In the genomic region with DNA sequence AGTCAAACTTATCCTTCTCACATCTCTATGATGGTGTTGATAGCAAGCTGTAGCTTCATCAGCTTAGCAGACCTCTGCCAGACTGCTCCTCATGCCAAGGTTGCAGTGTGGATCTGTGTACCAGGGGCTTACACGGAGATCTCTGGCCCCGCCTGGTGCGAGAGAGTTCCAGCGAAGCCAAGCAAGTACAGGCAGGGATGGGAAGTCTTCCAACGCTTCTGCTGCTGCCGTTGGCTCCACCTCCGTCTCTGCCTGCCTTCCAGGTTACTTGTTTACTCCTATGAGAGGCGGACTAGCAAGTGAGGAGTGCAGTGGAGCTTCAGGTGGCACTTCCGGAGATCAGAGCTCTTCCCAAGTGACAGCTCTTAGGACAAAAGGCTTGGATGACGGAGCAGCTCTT, we compare ENCODE assay signal across 15 mouse cellular contexts. TPM values are rescaled to one million over a fixed set of nuclear protein-coding genes. Genes with fewer than 3 reads are reported as not detected.
A peak's percentile ranks its signal among the peaks of the same experiment; 100 is the strongest.
DNase-seq lines count a peak whose midpoint lies in the region; ATAC-seq and TF ChIP-seq lines count a peak whose summit lies in the region.
"Had no signal": no experiment of that assay in that cellular context is flagged by ENCODE, and none has a peak within 500 bp of the region (broad histone marks: within the 10 kb centered on the region; RNA-seq: fewer than 3 reads in every experiment).

No protein-coding gene starts in this region.

- H3K27ac ChIP-seq in embryonic facial prominence, embryonic 12.5 days: no peak overlapping the region
- H3K27ac ChIP-seq in embryonic facial prominence, embryonic 10.5 days (replicated peaks): no peak overlapping the region
- H3K27ac ChIP-seq in liver, adult 2 months (replicated peaks; ENCODE audit: insufficient read depth, low read depth, low read length): no peak overlapping the region
- no peak overlapping the region for H3K27ac ChIP-seq in liver, embryonic 11.5 days (ENCODE audit: low read depth, low read length)
- 0 out of 2 replicates have a peak overlapping the region, but pooled peaks have one; percentile 37 for H3K27ac ChIP-seq in kidney, adult 2 months (ENCODE audit: insufficient read depth, low read depth, low read length)
- H3K27ac ChIP-seq in stomach, embryonic 15.5 days: no peak overlapping the region
- H3K27ac ChIP-seq: left cerebral cortex, adult 2 months had no signal

- H3K4me3 ChIP-seq in embryonic facial prominence, embryonic 12.5 days: no peak overlapping the region
- H3K4me3 ChIP-seq in embryonic facial prominence, embryonic 10.5 days: no peak overlapping the region
- H3K4me3 ChIP-seq in liver, adult 2 months (ENCODE audit: insufficient read depth, low read depth, low read length): no peak overlapping the region
- H3K4me3 ChIP-seq in liver, embryonic 11.5 days (ENCODE audit: low read depth, low read length): no peak overlapping the region
- H3K4me3 ChIP-seq in kidney, adult 2 months (ENCODE audit: insufficient read depth, low read depth, low read length): peak overlapping the region; percentile 36; the same call in 1 of the 2 replicates
- H3K4me3 ChIP-seq in stomach, embryonic 15.5 days (replicated peaks): no peak overlapping the region
- H3K4me3 ChIP-seq: erythroblast, embryonic 14.5 days; left cerebral cortex, adult 2 months had no signal

- H3K9me3 ChIP-seq in embryonic facial prominence, embryonic 12.5 days: no peaks in the 10 kb centered on the region
- peaks cover 4% of the 10 kb centered on the region; the same call in 1 of the 2 replicates for H3K9me3 ChIP-seq in embryonic facial prominence, embryonic 10.5 days
- no peaks in the 10 kb centered on the region for H3K9me3 ChIP-seq in liver, embryonic 11.5 days (ENCODE audit: control insufficient read depth, low read length)
- H3K9me3 ChIP-seq in stomach, embryonic 15.5 days: no peaks in the 10 kb centered on the region

- no peak overlapping the region for H3K4me2 ChIP-seq in embryonic facial prominence, embryonic 12.5 days (replicated peaks)
- H3K4me2 ChIP-seq in liver, embryonic 11.5 days: no peak overlapping the region
- peak overlapping the region; percentile 9; the same call in 1 of the 2 replicates for H3K4me2 ChIP-seq in stomach, embryonic 15.5 days

- TF ChIP-seq POLR2A in liver, adult 2 months (IDR thresholded peaks at IDR 0.05; ENCODE audit: extremely low read depth, insufficient read depth, low read length): no peak
- no peak for TF ChIP-seq POLR2A in kidney, adult 2 months (IDR thresholded peaks at IDR 0.05; ENCODE audit: low read depth, low read length)

- no peaks in the 10 kb centered on the region for H3K36me3 ChIP-seq in embryonic facial prominence, embryonic 12.5 days
- no peaks in the 10 kb centered on the region for H3K36me3 ChIP-seq in embryonic facial prominence, embryonic 10.5 days (replicated peaks)
- no peaks in the 10 kb centered on the region for H3K36me3 ChIP-seq in liver, adult 2 months (ENCODE audit: control insufficient read depth, insufficient read depth, low read length)
- H3K36me3 ChIP-seq in liver, embryonic 11.5 days (ENCODE audit: control insufficient read depth, insufficient read depth, low read length): no peaks in the 10 kb centered on the region
- H3K36me3 ChIP-seq in kidney, adult 2 months (ENCODE audit: control insufficient read depth, insufficient read depth, low read length): no peaks in the 10 kb centered on the region
- no peaks in the 10 kb centered on the region for H3K36me3 ChIP-seq in stomach, embryonic 15.5 days

- H3K27me3 ChIP-seq in embryonic facial prominence, embryonic 12.5 days: 0 out of 2 replicates have a peak, but pooled peaks cover 4% of the 10 kb centered on the region
- H3K27me3 ChIP-seq in embryonic facial prominence, embryonic 10.5 days (replicated peaks; ENCODE audit: low read depth, poor library complexity, severe bottlenecking): peaks cover 34% of the 10 kb centered on the region
- H3K27me3 ChIP-seq in liver, adult 2 months (ENCODE audit: control insufficient read depth, insufficient read depth, low read length): no peaks in the 10 kb centered on the region
- no peaks in the 10 kb centered on the region; the same call in 1 of the 2 replicates for H3K27me3 ChIP-seq in liver, embryonic 11.5 days (replicated peaks; ENCODE audit: control insufficient read depth, insufficient read depth, low read length)
- H3K27me3 ChIP-seq in kidney, adult 2 months (replicated peaks; ENCODE audit: control insufficient read depth, insufficient read depth, low read length): no peaks in the 10 kb centered on the region
- H3K27me3 ChIP-seq in stomach, embryonic 15.5 days (replicated peaks): no peaks in the 10 kb centered on the region

- no peak overlapping the region for H3K9ac ChIP-seq in embryonic facial prominence, embryonic 12.5 days
- no peak overlapping the region for H3K9ac ChIP-seq in liver, adult 2 months (ENCODE audit: low read depth, low read length)
- no peak overlapping the region for H3K9ac ChIP-seq in liver, embryonic 11.5 days (ENCODE audit: low read depth, low read length)
- H3K9ac ChIP-seq in stomach, embryonic 15.5 days: no peak overlapping the region

- WGBS in embryonic facial prominence, embryonic 12.5 days: 16% methylated on average over 10 of the region's 10 CpGs
- WGBS in embryonic facial prominence, embryonic 10.5 days: 12% methylated on average over 10 of the region's 10 CpGs
- 16% methylated on average over 10 of the region's 10 CpGs for WGBS in liver, adult 2 months
- WGBS in liver, embryonic 11.5 days: 22% methylated on average over 10 of the region's 10 CpGs
- 16% methylated on average over 10 of the region's 10 CpGs for WGBS in kidney, adult 2 months
- WGBS in stomach, embryonic 15.5 days: 14% methylated on average over 10 of the region's 10 CpGs

- H3K79me2 ChIP-seq in liver, adult 2 months (ENCODE audit: control insufficient read depth, insufficient read depth, low read length): no peaks in the 10 kb centered on the region

- no peaks in the 10 kb centered on the region for H3K4me1 ChIP-seq in embryonic facial prominence, embryonic 12.5 days
- H3K4me1 ChIP-seq in embryonic facial prominence, embryonic 10.5 days: peaks cover 15% of the 10 kb centered on the region
- no peaks in the 10 kb centered on the region for H3K4me1 ChIP-seq in liver, adult 2 months (ENCODE audit: control insufficient read depth, insufficient read depth, low read length)
- H3K4me1 ChIP-seq in liver, embryonic 11.5 days (replicated peaks; ENCODE audit: control insufficient read depth, insufficient read depth, low read length): no peaks in the 10 kb centered on the region; the same call in 1 of the 2 replicates
- peaks cover 4% of the 10 kb centered on the region; the same call in 1 of the 2 replicates for H3K4me1 ChIP-seq in kidney, adult 2 months (ENCODE audit: control insufficient read depth, insufficient read depth, low read length)
- no peaks in the 10 kb centered on the region for H3K4me1 ChIP-seq in stomach, embryonic 15.5 days

- 0 out of 2 replicates have a peak, but pooled peaks have one; percentile 6 for ATAC-seq in embryonic facial prominence, embryonic 12.5 days (ENCODE audit: insufficient number of reproducible peaks, insufficient read depth, low FRiP score, low TSS enrichment)
- ATAC-seq in liver, embryonic 11.5 days (replicated peaks; ENCODE audit: low FRiP score): no peak
- no peak for ATAC-seq in stomach, embryonic 15.5 days (ENCODE audit: insufficient read depth, low FRiP score, low read depth)

- no peak for DNase-seq in embryonic facial prominence, embryonic 10.5 days (ENCODE audit: low spot score)
- DNase-seq in liver, adult 2 months (ENCODE audit: extremely low read depth, low read depth, low spot score): peak; percentile 47
- no peak for DNase-seq in liver, embryonic 11.5 days (ENCODE audit: low spot score)
- peak; percentile 80 for DNase-seq in kidney, adult 2 months
- DNase-seq in lung, adult 18-20 months: no peak
- no peak for DNase-seq in urinary bladder, postnatal 10 days (ENCODE audit: low spot score)
- DNase-seq: adrenal gland, postnatal 36 days; cerebellum, adult 9-10 months; lung, postnatal 4 days; spleen, adult 18-20 months; thymus, postnatal 36 days had no signal

- TF ChIP-seq CTCF in liver, adult 2 months (IDR thresholded peaks at IDR 0.05; ENCODE audit: low read depth, low read length): no peak
- TF ChIP-seq CTCF in kidney, adult 2 months (conservative IDR thresholded peaks at IDR 0.05; ENCODE audit: insufficient read depth, insufficient read length, low read depth, low read length): no peak

RNA-seq across cellular contexts. Expression of gene Card19, which starts 8.5 kb away (rescaled TPM):
- 50.3 and 55.7 TPM in 2 replicates for polyA plus RNA-seq in embryonic facial prominence, embryonic 12.5 days (2016; fragmentation: Nextera tagmentation; extraction: Ambion mirVana)
- 31.6 and 35.0 TPM in 2 replicates for polyA plus RNA-seq in embryonic facial prominence, embryonic 10.5 days (2016; fragmentation: Nextera tagmentation; extraction: Ambion mirVana)
- 11.2 and 15.3 TPM in 2 replicates for total RNA-seq in liver, adult 2 months (2014; rRNA removed)
- 35.4 and 38.0 TPM in 2 replicates for polyA plus RNA-seq in liver, adult 2 months (2012; rRNA removed)
- 23.1 and 26.2 TPM in 2 replicates for polyA plus RNA-seq in liver, embryonic 11.5 days (2014; fragmentation: Nextera tagmentation; extraction: Ambion mirVana)
- 108 and 124 TPM in 2 replicates for polyA plus RNA-seq in kidney, adult 2 months (2012; rRNA removed)
- polyA plus RNA-seq in stomach, embryonic 15.5 days (2015; fragmentation: Nextera tagmentation; extraction: Ambion mirVana): 50.5 and 52.4 TPM in 2 replicates

RNA-seq across cellular contexts. Expression of gene Susd3, which starts 24.2 kb away (rescaled TPM):
- 1.2 and 1.8 TPM in 2 replicates for polyA plus RNA-seq in embryonic facial prominence, embryonic 12.5 days (2016; fragmentation: Nextera tagmentation; extraction: Ambion mirVana)
- 1.2 and 1.7 TPM in 2 replicates for polyA plus RNA-seq in embryonic facial prominence, embryonic 10.5 days (2016; fragmentation: Nextera tagmentation; extraction: Ambion mirVana)
- total RNA-seq in liver, adult 2 months (2014; rRNA removed): 0.18 and 0.27 TPM in 2 replicates
- 0.49 and 1.1 TPM in 2 replicates for polyA plus RNA-seq in liver, adult 2 months (2012; rRNA removed)
- 4.4 and 5.2 TPM in 2 replicates for polyA plus RNA-seq in liver, embryonic 11.5 days (2014; fragmentation: Nextera tagmentation; extraction: Ambion mirVana)
- 50.1 and 62.3 TPM in 2 replicates for polyA plus RNA-seq in kidney, adult 2 months (2012; rRNA removed)
- 1.5 and 2.3 TPM in 2 replicates for polyA plus RNA-seq in stomach, embryonic 15.5 days (2015; fragmentation: Nextera tagmentation; extraction: Ambion mirVana)

RNA-seq across cellular contexts. Expression of gene Ninj1, which starts 37.0 kb away (rescaled TPM):
- polyA plus RNA-seq in embryonic facial prominence, embryonic 12.5 days (2016; fragmentation: Nextera tagmentation; extraction: Ambion mirVana): 42.6 TPM in 2 replicates
- 26.6 and 28.0 TPM in 2 replicates for polyA plus RNA-seq in embryonic facial prominence, embryonic 10.5 days (2016; fragmentation: Nextera tagmentation; extraction: Ambion mirVana)
- total RNA-seq in liver, adult 2 months (2014; rRNA removed): 178 TPM in 2 replicates
- 1,040 and 1,373 TPM in 2 replicates for polyA plus RNA-seq in liver, adult 2 months (2012; rRNA removed)
- 54.2 and 59.8 TPM in 2 replicates for polyA plus RNA-seq in liver, embryonic 11.5 days (2014; fragmentation: Nextera tagmentation; extraction: Ambion mirVana)
- 735 and 1,000 TPM in 2 replicates for polyA plus RNA-seq in kidney, adult 2 months (2012; rRNA removed)
- 52.5 and 54.3 TPM in 2 replicates for polyA plus RNA-seq in stomach, embryonic 15.5 days (2015; fragmentation: Nextera tagmentation; extraction: Ambion mirVana)

Comparison
In these comparisons a context has a peak if more than half of its experiments do, and no peak if none do; other contexts are left out.
1. DNase-seq: peak in liver, adult 2 months (single experiment) and kidney, adult 2 months (single experiment); none in embryonic facial prominence, embryonic 10.5 days (single experiment), liver, embryonic 11.5 days (single experiment), lung, adult 18-20 months (0 of 2) and urinary bladder, postnatal 10 days (single experiment).
2. RNA of gene Ninj1, which starts 37.0 kb away (polyA plus RNA-seq): 1,040 to 1,373 TPM in liver, adult 2 months and 735 to 1,000 TPM in kidney, adult 2 months; 54.2 to 59.8 TPM in liver, embryonic 11.5 days, 52.5 to 54.3 TPM in stomach, embryonic 15.5 days, 42.6 TPM in embryonic facial prominence, embryonic 12.5 days and 26.6 to 28.0 TPM in embryonic facial prominence, embryonic 10.5 days; every median in the first group is over 10 times any median in the second.